Mouse (Mus musculus) right cerebral cortex, postnatal 25 days (tissue): ENCODE results near the gene Gabpb2.
A peak's percentile ranks its signal among the peaks of the same experiment; 100 is the strongest.
"Not testable (repeated sequence)": the region's sequence is repeated elsewhere in the genome, so short reads cannot be mapped to it uniquely, and the experiment has no call there.

Experiments
- DNase-seq: peaks from one replicate; pipeline ENCODE4 v3.0.0; 2022

Gabpb2 gene

GRCm38 (mm10) chr3:95153874-95154273, 63.8 kb downstream of the Gabpb2 start:
- no peak for DNase-seq

GRCm38 (mm10) chr3:95147924-95148323, 69.8 kb downstream of the Gabpb2 start:
- no peak for DNase-seq

- peak; percentile 73 for DNase-seq
Observed at GRCm38 (mm10) chr3:95142617-95143011, 75.1 kb downstream of the Gabpb2 start.

GRCm38 (mm10) chr3:95141952-95142616, 75.6 kb downstream of the Gabpb2 start, which contains the start of gene Tnfaip8l2:
TSS of gene Tnfaip8l2 (minus strand) at chr3:95142360.
- DNase-seq: no peak

GRCm38 (mm10) chr3:95141474-95141873, 76.2 kb downstream of the Gabpb2 start:
- no peak for DNase-seq

GRCm38 (mm10) chr3:95140795-95141194, 76.9 kb downstream of the Gabpb2 start:
- DNase-seq: no peak

GRCm38 (mm10) chr3:95140289-95140595, 77.5 kb downstream of the Gabpb2 start:
- no peak for DNase-seq

- DNase-seq: no peak
Observed at GRCm38 (mm10) chr3:95139586-95140288, 78.0 kb downstream of the Gabpb2 start.

- DNase-seq: no peak
Observed at GRCm38 (mm10) chr3:95136336-95136735, 81.4 kb downstream of the Gabpb2 start.

- no peak for DNase-seq
Observed at GRCm38 (mm10) chr3:95135433-95136052, 82.2 kb downstream of the Gabpb2 start.

- no peak for DNase-seq
Observed at GRCm38 (mm10) chr3:95135023-95135422, 82.7 kb downstream of the Gabpb2 start.

GRCm38 (mm10) chr3:95134133-95134532, 83.6 kb downstream of the Gabpb2 start:
- DNase-seq: not testable (repeated sequence)

- peak; percentile 89 for DNase-seq
Observed at GRCm38 (mm10) chr3:95133680-95134101, 84.0 kb downstream of the Gabpb2 start, which contains the start of the genes Scnm1 and Lysmd1. TSS of gene Scnm1 (minus strand) at chr3:95134011. TSS of gene Lysmd1 (plus strand) at chr3:95134088.

- DNase-seq: no peak
Observed at GRCm38 (mm10) chr3:95133176-95133575, 84.5 kb downstream of the Gabpb2 start.

- DNase-seq: not testable (repeated sequence)
Observed at GRCm38 (mm10) chr3:95132389-95132788, 85.3 kb downstream of the Gabpb2 start.
